Mouse (Mus musculus): Measurements from ENCODE around the gene Ppp1r13b. TPM values are rescaled to one million over a fixed set of nuclear protein-coding genes. Genes with fewer than 3 reads are reported as not detected.

The Ppp1r13b gene
- polyA plus RNA-seq, 1 experiment from 2014 or later, result 22.7 TPM

- Histone ChIP-seq H3K36me3 (ENCODE audit: insufficient read depth, low read length) (no peaks in the 10 kb centered on the region), H3K4me1 (ENCODE audit: insufficient read depth, low read depth, low read length) (peaks cover 31% of the 10 kb centered on the region), H3K9ac (replicated peaks; ENCODE audit: low read depth) (no peak overlapping the region), H3K27ac (ENCODE audit: low read length) (peak overlapping the region; percentile 61), H3K27me3 (replicated peaks; ENCODE audit: insufficient read depth, low read length) (no peaks in the 10 kb centered on the region), H3K9me3 (ENCODE audit: low read length) (no peaks in the 10 kb centered on the region), H3K4me3 (ENCODE audit: low read depth, low read length) (no peak overlapping the region), H3K4me2 (replicated peaks; ENCODE audit: low read depth, low read length) (0 out of 2 replicates have a peak overlapping the region, but pooled peaks have one; percentile 6)
- DNase-seq (ENCODE audit: low spot score) (peak; percentile 64), ATAC-seq (peak; percentile 30)
- 18% methylated on average over 12 of the region's 12 CpGs for WGBS
- TF ChIP-seq EP300 (IDR thresholded peaks at IDR 0.05), result no peak
- TF ChIP-seq CTCF (IDR thresholded peaks at IDR 0.05), result no peak
Measured at GRCm38 (mm10) chr12:111901105-111901875, 6.6 kb downstream of the Ppp1r13b start.

GRCm38 (mm10) chr12:111899646-111900045 is 8.3 kb downstream of the Ppp1r13b start:
- Histone ChIP-seq H3K4me2 (replicated peaks; ENCODE audit: low read depth, low read length) (no peak overlapping the region), H3K4me1 (ENCODE audit: insufficient read depth, low read depth, low read length) (peaks cover 33% of the 10 kb centered on the region; the same call in 1 of the 2 replicates), H3K27ac (ENCODE audit: low read length) (no peak overlapping the region), H3K27me3 (replicated peaks; ENCODE audit: insufficient read depth, low read length) (no peaks in the 10 kb centered on the region), H3K36me3 (ENCODE audit: insufficient read depth, low read length) (no peaks in the 10 kb centered on the region), H3K9ac (replicated peaks; ENCODE audit: low read depth) (no peak overlapping the region), H3K4me3 (ENCODE audit: low read depth, low read length) (no peak overlapping the region), H3K9me3 (ENCODE audit: low read length) (no peaks in the 10 kb centered on the region)
- TF ChIP-seq CTCF (IDR thresholded peaks at IDR 0.05) (no peak), EP300 (IDR thresholded peaks at IDR 0.05) (no peak)
- ATAC-seq (no peak), DNase-seq (ENCODE audit: low spot score) (no peak)
- 46% methylated on average over 5 of the region's 5 CpGs for WGBS

- Histone ChIP-seq H3K9ac (replicated peaks; ENCODE audit: low read depth) (no peak overlapping the region), H3K36me3 (ENCODE audit: insufficient read depth, low read length) (no peaks in the 10 kb centered on the region), H3K27me3 (replicated peaks; ENCODE audit: insufficient read depth, low read length) (no peaks in the 10 kb centered on the region), H3K4me2 (replicated peaks; ENCODE audit: low read depth, low read length) (no peak overlapping the region), H3K4me3 (ENCODE audit: low read depth, low read length) (no peak overlapping the region), H3K27ac (ENCODE audit: low read length) (no peak overlapping the region), H3K9me3 (ENCODE audit: low read length) (no peaks in the 10 kb centered on the region), H3K4me1 (ENCODE audit: insufficient read depth, low read depth, low read length) (peaks cover 38% of the 10 kb centered on the region; the same call in 1 of the 2 replicates)
- TF ChIP-seq CTCF (IDR thresholded peaks at IDR 0.05) (no peak), EP300 (IDR thresholded peaks at IDR 0.05) (0 out of 2 replicates have a peak, but pooled peaks have one; percentile 17)
- 55% methylated on average over 9 of the region's 9 CpGs for WGBS
- ATAC-seq, result no peak
- no peak for DNase-seq (ENCODE audit: low spot score)
Measured at GRCm38 (mm10) chr12:111898686-111899085, 9.2 kb downstream of the Ppp1r13b start.

GRCm38 (mm10) chr12:111896908-111897661 is 10.8 kb downstream of the Ppp1r13b start:
- no peaks in the 10 kb centered on the region for H3K9me3 ChIP-seq (ENCODE audit: low read length)
- H3K27ac ChIP-seq (ENCODE audit: low read length), result peak overlapping the region; percentile 84
- H3K4me2 ChIP-seq (replicated peaks; ENCODE audit: low read depth, low read length), result no peak overlapping the region
- no peaks in the 10 kb centered on the region for H3K36me3 ChIP-seq (ENCODE audit: insufficient read depth, low read length)
- DNase-seq (ENCODE audit: low spot score), result peak; percentile 82
- TF ChIP-seq CTCF (IDR thresholded peaks at IDR 0.05) (peak; percentile 42), EP300 (IDR thresholded peaks at IDR 0.05) (peak; percentile 98)
- H3K4me1 ChIP-seq (ENCODE audit: insufficient read depth, low read depth, low read length), result peaks cover 45% of the 10 kb centered on the region; the same call in 1 of the 2 replicates
- H3K27me3 ChIP-seq (replicated peaks; ENCODE audit: insufficient read depth, low read length), result no peaks in the 10 kb centered on the region
- 23% methylated on average over 7 of the region's 7 CpGs for WGBS
- H3K4me3 ChIP-seq (ENCODE audit: low read depth, low read length), result no peak overlapping the region
- peak; percentile 87 for ATAC-seq
- H3K9ac ChIP-seq (replicated peaks; ENCODE audit: low read depth), result no peak overlapping the region

GRCm38 (mm10) chr12:111894082-111894481 is 13.8 kb downstream of the Ppp1r13b start:
- H3K9me3 ChIP-seq (ENCODE audit: low read length), result no peaks in the 10 kb centered on the region
- no peak overlapping the region for H3K4me3 ChIP-seq (ENCODE audit: low read depth, low read length)
- no peaks in the 10 kb centered on the region for H3K36me3 ChIP-seq (ENCODE audit: insufficient read depth, low read length)
- 47% methylated on average over 1 of the region's 1 CpGs for WGBS
- H3K27me3 ChIP-seq (replicated peaks; ENCODE audit: insufficient read depth, low read length), result no peaks in the 10 kb centered on the region
- TF ChIP-seq CTCF (IDR thresholded peaks at IDR 0.05), result no peak
- peak; percentile 89 for TF ChIP-seq EP300 (IDR thresholded peaks at IDR 0.05)
- no peak overlapping the region for H3K4me2 ChIP-seq (replicated peaks; ENCODE audit: low read depth, low read length)
- H3K9ac ChIP-seq (replicated peaks; ENCODE audit: low read depth), result no peak overlapping the region
- peak; percentile 65 for ATAC-seq
- H3K27ac ChIP-seq (ENCODE audit: low read length), result peak overlapping the region; percentile 69
- peaks cover 34% of the 10 kb centered on the region; the same call in 1 of the 2 replicates for H3K4me1 ChIP-seq (ENCODE audit: insufficient read depth, low read depth, low read length)
- DNase-seq (ENCODE audit: low spot score), result peak; percentile 79

- no peak overlapping the region for H3K9ac ChIP-seq (replicated peaks; ENCODE audit: low read depth)
- peaks cover 36% of the 10 kb centered on the region; the same call in 1 of the 2 replicates for H3K4me1 ChIP-seq (ENCODE audit: insufficient read depth, low read depth, low read length)
- TF ChIP-seq CTCF (IDR thresholded peaks at IDR 0.05) (no peak), EP300 (IDR thresholded peaks at IDR 0.05) (no peak)
- WGBS, result 100% methylated on average over 1 of the region's 1 CpGs
- ATAC-seq (no peak), DNase-seq (ENCODE audit: low spot score) (no peak)
- H3K27ac ChIP-seq (ENCODE audit: low read length), result no peak overlapping the region
- H3K27me3 ChIP-seq (replicated peaks; ENCODE audit: insufficient read depth, low read length), result no peaks in the 10 kb centered on the region
- no peaks in the 10 kb centered on the region for H3K36me3 ChIP-seq (ENCODE audit: insufficient read depth, low read length)
- H3K4me3 ChIP-seq (ENCODE audit: low read depth, low read length), result no peak overlapping the region
- H3K9me3 ChIP-seq (ENCODE audit: low read length), result no peaks in the 10 kb centered on the region
- H3K4me2 ChIP-seq (replicated peaks; ENCODE audit: low read depth, low read length), result no peak overlapping the region
Measured at GRCm38 (mm10) chr12:111892981-111893380, 14.9 kb downstream of the Ppp1r13b start.

All from lung, postnatal 0 days (tissue).